Comparison of ENCODE assay signal across 22 mouse cellular contexts in the genomic region with DNA sequence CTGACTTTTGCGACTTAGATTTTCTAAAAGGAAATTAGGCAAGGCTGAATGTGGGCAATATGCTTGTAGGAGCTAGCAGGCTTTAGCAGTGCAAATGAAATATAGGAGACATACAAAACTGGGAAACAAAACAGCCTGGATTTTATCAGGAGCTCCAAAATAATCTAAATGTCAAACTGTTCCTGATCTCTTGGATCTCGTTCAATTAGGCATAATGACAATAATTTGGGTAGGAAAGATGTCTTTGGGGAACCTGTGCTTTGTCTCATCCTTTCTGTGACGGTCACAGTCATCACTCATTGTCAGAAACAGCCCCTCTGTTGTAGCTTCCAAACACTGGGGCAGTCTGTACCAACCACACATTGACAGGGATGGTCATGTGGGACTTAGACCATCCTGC.
DNase-seq lines count a peak whose midpoint lies in the region; ATAC-seq and TF ChIP-seq lines count a peak whose summit lies in the region.
"Had no signal": no experiment of that assay in that cellular context is flagged by ENCODE, and none has a peak within 500 bp of the region (broad histone marks: within the 10 kb centered on the region; RNA-seq: fewer than 3 reads in every experiment).

No protein-coding gene starts in this region.

- H3K4me1 ChIP-seq in cerebellum, adult 2 months (ENCODE audit: control insufficient read depth, insufficient read depth, low read length): peaks cover 7% of the 10 kb centered on the region; the same call in 1 of the 2 replicates

- peak overlapping the region; percentile 70 for H3K27ac ChIP-seq in cerebellum, adult 2 months (ENCODE audit: insufficient read depth, low read length)

- no peaks in the 10 kb centered on the region for H3K27me3 ChIP-seq in cerebellum, adult 2 months (ENCODE audit: control insufficient read depth, insufficient read depth, low read length)
- H3K27me3 ChIP-seq: CH12.LX, Patski had no signal

- 30% methylated on average over 3 of the region's 3 CpGs for WGBS in cerebellum, adult 2 months

- no peak for DNase-seq in cerebellum, adult 9-11 months
- DNase-seq in cerebellum, adult 2 months: peak in 1 of 2 experiments; percentile 71
- no peak for DNase-seq in cerebellum, postnatal 14 days
- peak; percentile 83 for DNase-seq in cerebellum, adult 9-10 months
- DNase-seq in cerebellum, postnatal 36 days: no peak
- DNase-seq in brain, adult 2 months (ENCODE audit: low read depth, low spot score): peak; percentile 74
- DNase-seq in layer of hippocampus, adult 9-11 months: no peak
- DNase-seq: adrenal gland, adult 2 months; adrenal gland, adult 8-10 months; adrenal gland, postnatal 10 days; adrenal gland, postnatal 14 days; adrenal gland, postnatal 25 days; adrenal gland, postnatal 36 days; B cell, adult 2 months; cerebellum, adult 11 months; cerebellum, adult 11-12 months; cerebellum, adult 8-10 months had no signal

- H3K4me3 ChIP-seq in cerebellum, adult 2 months (replicated peaks; ENCODE audit: insufficient read depth, low read depth, low read length): no peak overlapping the region

- TF ChIP-seq POLR2A in cerebellum, adult 2 months (IDR thresholded peaks at IDR 0.05; ENCODE audit: borderline replicate concordance, insufficient read depth, low read length): no peak

- no peak for TF ChIP-seq CTCF in cerebellum, adult 2 months (IDR thresholded peaks at IDR 0.05; ENCODE audit: borderline replicate concordance, insufficient read depth, low read depth, low read length)

- ATAC-seq in cerebellum, adult (ENCODE audit: insufficient number of reproducible peaks, low FRiP score, low TSS enrichment): peak; percentile 59; the same call in 1 of the 2 replicates
- ATAC-seq: activated CD4-positive, CD25-positive, alpha-beta regulatory T cell, adult 4 months; CD4-positive, CD25-positive, alpha-beta regulatory T cell, adult 4 months; Patski had no signal

Comparison
In these comparisons a context has a peak if more than half of its experiments do, and no peak if none do; other contexts are left out.
1. DNase-seq: peak in cerebellum, adult 9-10 months (single experiment) and brain, adult 2 months (single experiment); none in cerebellum, adult 9-11 months (single experiment), cerebellum, postnatal 14 days (0 of 2), cerebellum, postnatal 36 days (0 of 2) and layer of hippocampus, adult 9-11 months (single experiment).